15 mouse cellular contexts compared by ENCODE assay signal in genomic region chr5:131547926-131548325, GRCm38 (mm10).
DNase-seq lines count a peak whose midpoint lies in the region; ATAC-seq lines count a peak whose summit lies in the region.
"Had no signal": no experiment of that assay in that cellular context is flagged by ENCODE, and none has a peak within 500 bp of the region (broad histone marks: within the 10 kb centered on the region; RNA-seq: fewer than 3 reads in every experiment).

No protein-coding gene starts in this region.

- WGBS in hindbrain, embryonic 14.5 days, result 46% methylated on average over 6 of the region's 6 CpGs
- WGBS in midbrain, embryonic 15.5 days, result 30% methylated on average over 6 of the region's 6 CpGs

- H3K4me3 ChIP-seq in hindbrain, embryonic 14.5 days (replicated peaks; ENCODE audit: low read length), result no peak overlapping the region
- H3K4me3 ChIP-seq in midbrain, embryonic 15.5 days, result no peak overlapping the region
- H3K4me3 ChIP-seq: erythroblast, embryonic 14.5 days; stomach, embryonic 15.5 days had no signal

- H3K27me3 ChIP-seq in hindbrain, embryonic 14.5 days (ENCODE audit: control insufficient read depth, insufficient read depth, low read length), result no peaks in the 10 kb centered on the region
- no peaks in the 10 kb centered on the region for H3K27me3 ChIP-seq in midbrain, embryonic 15.5 days (replicated peaks)
- H3K27me3 ChIP-seq: stomach, embryonic 15.5 days had no signal

- no peaks in the 10 kb centered on the region for H3K9me3 ChIP-seq in hindbrain, embryonic 14.5 days (ENCODE audit: control insufficient read depth, low read length)
- H3K9me3 ChIP-seq in midbrain, embryonic 15.5 days, result no peaks in the 10 kb centered on the region
- H3K9me3 ChIP-seq: stomach, embryonic 15.5 days had no signal

- H3K4me1 ChIP-seq in hindbrain, embryonic 14.5 days (replicated peaks; ENCODE audit: control insufficient read depth, insufficient read depth, low read length), result peaks cover 11% of the 10 kb centered on the region
- peaks cover 19% of the 10 kb centered on the region; the same call in 1 of the 2 replicates for H3K4me1 ChIP-seq in midbrain, embryonic 15.5 days
- H3K4me1 ChIP-seq: stomach, embryonic 15.5 days had no signal

- H3K27ac ChIP-seq in hindbrain, embryonic 14.5 days, result no peak overlapping the region
- H3K27ac ChIP-seq in midbrain, embryonic 15.5 days, result no peak overlapping the region
- H3K27ac ChIP-seq: stomach, embryonic 15.5 days had no signal

- no peak overlapping the region for H3K4me2 ChIP-seq in hindbrain, embryonic 14.5 days (replicated peaks)
- H3K4me2 ChIP-seq in midbrain, embryonic 15.5 days, result no peak overlapping the region
- H3K4me2 ChIP-seq: stomach, embryonic 15.5 days had no signal

- ATAC-seq in hindbrain, embryonic 14.5 days (ENCODE audit: low FRiP score), result peak; percentile 69
- 0 out of 2 replicates have a peak, but pooled peaks have one; percentile 39 for ATAC-seq in midbrain, embryonic 15.5 days (replicated peaks)
- ATAC-seq: inflammation-experienced regulatory T-cells, adult 6 months; lung, postnatal 0 days had no signal

- H3K36me3 ChIP-seq in hindbrain, embryonic 14.5 days (replicated peaks; ENCODE audit: control insufficient read depth, insufficient read depth), result no peaks in the 10 kb centered on the region
- no peaks in the 10 kb centered on the region for H3K36me3 ChIP-seq in midbrain, embryonic 15.5 days (replicated peaks)
- H3K36me3 ChIP-seq: stomach, embryonic 15.5 days had no signal

- DNase-seq in cerebellum, postnatal 14 days, result peak; percentile 42 to 54
- DNase-seq in cerebellum, adult 18-20 months, result no peak
- DNase-seq in embryo, embryonic 10.5 days (ENCODE audit: low spot score), result peak; percentile 52
- no peak for DNase-seq in hindbrain, embryonic 14.5 days (ENCODE audit: low spot score)
- DNase-seq in thymus, postnatal 25 days, result no peak
- no peak for DNase-seq in kidney, adult 11 months
- no peak for DNase-seq in gastrocnemius, adult 18-20 months (ENCODE audit: low spot score)
- DNase-seq: adrenal gland, adult 2 months; gastrocnemius, postnatal 25 days; kidney, postnatal 14 days had no signal

- H3K9ac ChIP-seq in hindbrain, embryonic 14.5 days, result no peak overlapping the region
- no peak overlapping the region for H3K9ac ChIP-seq in midbrain, embryonic 15.5 days
- H3K9ac ChIP-seq: stomach, embryonic 15.5 days had no signal

Comparison
In these comparisons a context has a peak if more than half of its experiments do, and no peak if none do; other contexts are left out.
1. DNase-seq: peak in cerebellum, postnatal 14 days (2 of 2) and embryo, embryonic 10.5 days (single experiment); none in cerebellum, adult 18-20 months (0 of 2), hindbrain, embryonic 14.5 days (single experiment), thymus, postnatal 25 days (single experiment), kidney, adult 11 months (single experiment) and gastrocnemius, adult 18-20 months (single experiment).